Mouse (Mus musculus): ENCODE data around the gene Gm8020. TPM values are rescaled to one million over a fixed set of nuclear protein-coding genes. Genes with fewer than 3 reads are reported as not detected.

Gm8020 gene
- not detected in 2 replicates for polyA plus RNA-seq (2012; ENCODE audit: low replicate concordance)

DNA sequence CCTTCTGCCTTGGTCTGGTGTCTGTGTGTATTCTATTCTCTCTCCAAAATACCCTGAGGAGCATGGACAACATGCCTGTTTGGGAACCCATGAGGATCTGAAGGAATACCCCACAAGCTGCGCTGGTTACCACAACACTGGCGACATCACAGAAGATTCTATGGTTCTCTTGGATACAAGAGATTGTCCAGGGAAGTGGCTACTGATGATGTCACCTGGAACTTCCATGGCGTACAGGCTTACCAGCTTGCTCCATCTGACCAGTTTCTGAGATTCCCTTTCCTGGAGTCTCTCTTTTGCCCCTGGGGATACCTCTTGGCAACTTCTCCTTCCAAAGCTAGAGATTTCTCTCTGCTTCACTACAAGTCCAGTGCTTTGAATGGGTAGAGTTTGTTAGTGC is at the start of gene Gm8020:
Gm8020 (minus strand) TSS at position 101 of the 400 bp plus-strand sequence.

DNA sequence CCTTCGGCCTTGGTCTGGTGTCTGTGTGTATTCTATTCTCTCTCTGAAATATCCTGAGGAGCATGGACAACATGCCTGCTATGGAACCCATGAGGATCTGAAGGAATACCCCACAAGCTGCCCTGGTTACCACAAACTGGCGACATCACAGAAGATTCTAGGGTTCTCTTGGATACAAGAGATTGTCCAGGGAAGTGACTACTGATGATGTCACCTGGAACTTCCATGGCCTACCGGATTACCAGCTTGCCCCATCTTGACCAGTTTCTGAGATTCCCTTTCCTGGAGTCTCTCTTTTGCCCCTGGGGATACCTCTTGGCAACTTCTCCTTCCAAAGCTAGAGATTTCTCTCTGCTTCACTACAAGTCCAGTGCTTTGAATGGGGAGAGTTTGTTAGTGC is 22.0 kb upstream of the Gm8020 start, which contains the start of gene Gm8024:
Gm8024 (minus strand) TSS at position 101 of the 400 bp plus-strand sequence.

DNA sequence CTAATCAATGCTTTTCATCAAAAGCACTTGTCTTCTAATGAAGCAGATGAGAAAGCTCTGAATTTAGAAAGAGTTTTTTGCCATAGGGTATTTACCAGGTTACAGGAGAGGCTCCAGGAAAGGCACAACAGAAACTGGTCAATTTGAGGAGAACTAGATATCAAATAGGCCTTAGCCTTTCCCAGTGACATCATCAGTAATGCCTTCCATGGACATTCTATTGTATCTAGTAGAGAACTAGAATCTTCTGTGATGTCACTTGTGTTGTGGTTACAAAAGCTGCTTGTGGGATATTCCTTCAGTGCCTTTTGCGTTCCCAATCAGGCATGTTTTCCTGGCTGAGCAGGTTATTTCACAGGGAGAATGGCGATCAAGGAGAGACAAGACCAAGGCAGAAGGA is 38.6 kb downstream of the Gm8020 start, which contains the start of gene Gm8011:
Gm8011 (plus strand) TSS at position 301 of the 400 bp plus-strand sequence.

Other genes starting within 250 kb of the Gm8020 start
- gene Gm17026, start 242.3 kb downstream of the Gm8020 start, polyA plus RNA-seq (2012; ENCODE audit: low replicate concordance) = not detected in 2 replicates
- gene Gm9611, start 205.0 kb downstream of the Gm8020 start, polyA plus RNA-seq (2012; ENCODE audit: low replicate concordance) = not detected in 2 replicates
- gene Gm7995, start 192.1 kb downstream of the Gm8020 start, polyA plus RNA-seq (2012; ENCODE audit: low replicate concordance) = not detected in 2 replicates
- not detected in 2 replicates for gene Gm8005, start 62.7 kb downstream of the Gm8020 start, polyA plus RNA-seq (2012; ENCODE audit: low replicate concordance)
- gene Gm8011, start 38.5 kb downstream of the Gm8020 start, polyA plus RNA-seq (2012; ENCODE audit: low replicate concordance) = not detected in 2 replicates
- not detected in 2 replicates for gene Gm8024, start 21.9 kb upstream of the Gm8020 start, polyA plus RNA-seq (2012; ENCODE audit: low replicate concordance)
- gene Gm17124, start 97.5 kb upstream of the Gm8020 start, polyA plus RNA-seq (2012; ENCODE audit: low replicate concordance) = not detected in 2 replicates
- not detected in 2 replicates for gene Gm3633, start 139.6 kb upstream of the Gm8020 start, polyA plus RNA-seq (2012; ENCODE audit: low replicate concordance)
- not detected in 2 replicates for gene Gm10378, start 153.6 kb upstream of the Gm8020 start, polyA plus RNA-seq (2012; ENCODE audit: low replicate concordance)